Mouse (Mus musculus): ENCODE results near the gene Gm10340. TPM values are rescaled to one million over a fixed set of nuclear protein-coding genes. Genes with fewer than 3 reads are reported as not detected.
"Not testable (repeated sequence)": the region's sequence is repeated elsewhere in the genome, so short reads cannot be mapped to it uniquely, and the experiment has no call there.

Gene Gm10340
- 0.26 and 0.49 TPM in 2 replicates for total RNA-seq (2012; rRNA removed)

GRCm38 (mm10) chr14:3133697-3134096, at the start of gene Gm10340:
Gm10340 (plus strand) TSS chr14:3133997.
- H3K9me3 ChIP-seq (ENCODE audit: control insufficient read depth, insufficient read depth, low read depth, low read length); in situ Hi-C loops (cut with MboI; ENCODE audit: low sequenced_read_pairs in 2 of 2, unreplicated experiment in 2 of 2); H3K9ac ChIP-seq (ENCODE audit: insufficient read depth, low read depth, low read length, poor library complexity, severe bottlenecking); H3K36me3 ChIP-seq (ENCODE audit: control insufficient read depth, insufficient read depth, low read length, poor library complexity, severe bottlenecking); DNase-seq (ENCODE audit: low read depth, low spot score); H3K4me3 ChIP-seq (ENCODE audit: insufficient read depth in 1 of 2, low read depth in 1 of 2, low read length in 2 of 2, poor library complexity in 1 of 2, severe bottlenecking in 1 of 2); H3K27ac ChIP-seq (ENCODE audit: insufficient read depth, low read depth, low read length, poor library complexity, severe bottlenecking); H3K4me1 ChIP-seq (ENCODE audit: control insufficient read depth in 2 of 2, insufficient read depth in 2 of 2, low read length in 2 of 2, poor library complexity in 1 of 2): not testable (repeated sequence)

- H3K4me3 ChIP-seq (ENCODE audit: insufficient read depth in 1 of 2, low read depth in 1 of 2, low read length in 2 of 2, poor library complexity in 1 of 2, severe bottlenecking in 1 of 2); H3K36me3 ChIP-seq (ENCODE audit: control insufficient read depth, insufficient read depth, low read length, poor library complexity, severe bottlenecking); H3K9me3 ChIP-seq (ENCODE audit: control insufficient read depth, insufficient read depth, low read depth, low read length); H3K4me1 ChIP-seq (ENCODE audit: control insufficient read depth in 2 of 2, insufficient read depth in 2 of 2, low read length in 2 of 2, poor library complexity in 1 of 2); in situ Hi-C loops (cut with MboI; ENCODE audit: low sequenced_read_pairs in 2 of 2, unreplicated experiment in 2 of 2); H3K9ac ChIP-seq (ENCODE audit: insufficient read depth, low read depth, low read length, poor library complexity, severe bottlenecking); H3K27ac ChIP-seq (ENCODE audit: insufficient read depth, low read depth, low read length, poor library complexity, severe bottlenecking); DNase-seq (ENCODE audit: low read depth, low spot score): not testable (repeated sequence)
These were observed 17.7 kb upstream of the Gm10340 start for GRCm38 (mm10) chr14:3116051-3116450.

GRCm38 (mm10) chr14:3187955-3188354, 54.2 kb downstream of the Gm10340 start, which contains the start of gene Gm5795:
Gm5795 (plus strand) TSS chr14:3188255.
- H3K36me3 ChIP-seq (ENCODE audit: control insufficient read depth, insufficient read depth, low read length, poor library complexity, severe bottlenecking); H3K27ac ChIP-seq (ENCODE audit: insufficient read depth, low read depth, low read length, poor library complexity, severe bottlenecking); in situ Hi-C loops (cut with MboI; ENCODE audit: low sequenced_read_pairs in 2 of 2, unreplicated experiment in 2 of 2); DNase-seq (ENCODE audit: low read depth, low spot score); H3K4me3 ChIP-seq (ENCODE audit: insufficient read depth in 1 of 2, low read depth in 1 of 2, low read length in 2 of 2, poor library complexity in 1 of 2, severe bottlenecking in 1 of 2); H3K9ac ChIP-seq (ENCODE audit: insufficient read depth, low read depth, low read length, poor library complexity, severe bottlenecking); H3K9me3 ChIP-seq (ENCODE audit: control insufficient read depth, insufficient read depth, low read depth, low read length); H3K4me1 ChIP-seq (ENCODE audit: control insufficient read depth in 2 of 2, insufficient read depth in 2 of 2, low read length in 2 of 2, poor library complexity in 1 of 2): not testable (repeated sequence)

Other genes with a start within 250 kb of the Gm10340 start
- gene Gm2888, start 104.0 kb upstream of the Gm10340 start, total RNA-seq (2012; rRNA removed), result not detected in 2 replicates
- gene Gm2897, start 84.7 kb upstream of the Gm10340 start, total RNA-seq (2012; rRNA removed), result 2.4 and 3.8 TPM in 2 replicates
- 0.63 TPM in 1 of 2 replicates, not detected in the other for gene Gm5795, start 54.3 kb downstream of the Gm10340 start, total RNA-seq (2012; rRNA removed)
- 8.0 and 9.5 TPM in 2 replicates for gene D830030K20Rik, start 74.5 kb downstream of the Gm10340 start, total RNA-seq (2012; rRNA removed)
- 0.31 TPM in 1 of 2 replicates, not detected in the other for gene Gm2956, start 198.6 kb downstream of the Gm10340 start, total RNA-seq (2012; rRNA removed)